Mouse (Mus musculus): ENCODE measurements around the gene Tpsab1. TPM values are rescaled to one million over a fixed set of nuclear protein-coding genes. Genes with fewer than 3 reads are reported as not detected.

Tpsab1 gene
- polyA plus RNA-seq, 1 experiment from 2014 or later = 0.75 TPM

DNA sequence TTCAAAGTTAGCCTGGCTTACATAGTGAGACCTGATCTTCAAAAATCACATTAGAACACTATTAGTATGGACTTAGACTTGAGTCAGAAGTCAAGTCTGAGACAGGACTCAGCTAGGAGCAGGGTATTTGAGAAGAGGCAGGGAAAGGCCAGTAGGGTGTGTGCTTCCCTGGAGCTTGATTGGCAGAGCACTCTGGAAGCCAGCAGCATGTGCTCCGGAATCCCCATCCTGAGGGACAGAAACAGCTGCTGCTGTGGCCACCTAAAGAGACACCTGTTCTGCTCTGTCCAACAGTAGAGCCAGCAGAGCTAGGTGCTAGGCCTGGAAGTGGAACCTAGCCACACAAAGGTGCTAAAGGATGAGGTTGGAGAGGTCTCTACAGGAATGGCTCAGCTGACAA lies 51.3 kb downstream of the Tpsab1 start:
- Histone ChIP-seq H3K36me3 (ENCODE audit: control insufficient read depth, insufficient read depth, low read length) (no peaks in the 10 kb centered on the region), H3K9ac (ENCODE audit: low read length) (no peak overlapping the region), H3K4me1 (replicated peaks; ENCODE audit: control insufficient read depth, insufficient read depth) (no peaks in the 10 kb centered on the region), H3K9me3 (ENCODE audit: control insufficient read depth, low read length) (no peaks in the 10 kb centered on the region), H3K4me3 (ENCODE audit: low read depth, low read length) (no peak overlapping the region), H3K27ac (replicated peaks) (no peak overlapping the region), H3K27me3 (ENCODE audit: control insufficient read depth, insufficient read depth, low read length) (no peaks in the 10 kb centered on the region), H3K4me2 (replicated peaks; ENCODE audit: low read depth) (no peak overlapping the region)
- ATAC-seq (ENCODE audit: low FRiP score, low TSS enrichment) = no peak
- 65% methylated on average over 1 of the region's 1 CpGs for WGBS
- TF ChIP-seq CTCF (IDR thresholded peaks at IDR 0.05; ENCODE audit: low read depth) (no peak), EP300 (optimal IDR thresholded peaks at IDR 0.05) (no peak)
- DNase-seq (ENCODE audit: low spot score) = no peak

DNA sequence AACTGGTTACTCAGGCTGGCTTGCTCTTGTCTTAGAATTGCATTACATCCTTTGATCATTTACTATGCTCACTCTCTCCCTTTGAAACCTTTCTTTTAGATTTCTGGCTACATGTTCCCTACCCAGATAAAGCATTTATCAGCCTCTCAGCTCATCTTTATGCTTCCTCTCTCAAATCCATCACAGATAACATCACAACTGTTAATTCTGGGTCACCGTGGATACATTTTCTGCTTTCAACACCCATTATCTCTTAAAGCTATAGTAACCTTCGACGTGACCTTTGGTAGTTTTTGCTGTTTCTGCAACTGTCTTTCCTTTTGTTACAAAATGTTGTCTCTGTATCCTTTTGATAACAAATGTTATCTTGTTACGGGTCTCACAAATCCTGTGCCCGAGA lies 51.9 kb downstream of the Tpsab1 start:
- H3K4me3 ChIP-seq (ENCODE audit: low read depth, low read length) = no peak overlapping the region
- no peaks in the 10 kb centered on the region for H3K9me3 ChIP-seq (ENCODE audit: control insufficient read depth, low read length)
- H3K36me3 ChIP-seq (ENCODE audit: control insufficient read depth, insufficient read depth, low read length) = no peaks in the 10 kb centered on the region
- TF ChIP-seq EP300 (optimal IDR thresholded peaks at IDR 0.05) (no peak), CTCF (IDR thresholded peaks at IDR 0.05; ENCODE audit: low read depth) (no peak)
- no peaks in the 10 kb centered on the region for H3K27me3 ChIP-seq (ENCODE audit: control insufficient read depth, insufficient read depth, low read length)
- no peak overlapping the region for H3K27ac ChIP-seq (replicated peaks)
- WGBS = 54% methylated on average over 5 of the region's 5 CpGs
- H3K4me2 ChIP-seq (replicated peaks; ENCODE audit: low read depth) = no peak overlapping the region
- DNase-seq (ENCODE audit: low spot score) (no peak), ATAC-seq (ENCODE audit: low FRiP score, low TSS enrichment) (no peak)
- no peaks in the 10 kb centered on the region for H3K4me1 ChIP-seq (replicated peaks; ENCODE audit: control insufficient read depth, insufficient read depth)
- no peak overlapping the region for H3K9ac ChIP-seq (ENCODE audit: low read length)

Other genes with a start within 250 kb of the Tpsab1 start
- 12.2 and 13.7 TPM in 2 replicates for gene Telo2, start 229.6 kb downstream of the Tpsab1 start, polyA plus RNA-seq (2015; fragmentation: Nextera tagmentation; extraction: Ambion mirVana)
- gene Ptx4, start 224.8 kb downstream of the Tpsab1 start, polyA plus RNA-seq (2015; fragmentation: Nextera tagmentation; extraction: Ambion mirVana) = 0.30 and 0.33 TPM in 2 replicates
- gene Clcn7, start 212.2 kb downstream of the Tpsab1 start, polyA plus RNA-seq (2015; fragmentation: Nextera tagmentation; extraction: Ambion mirVana) = 10.5 and 11.5 TPM in 2 replicates
- gene Ccdc154, start 183.1 kb downstream of the Tpsab1 start, polyA plus RNA-seq (2015; fragmentation: Nextera tagmentation; extraction: Ambion mirVana) = 0.80 and 0.84 TPM in 2 replicates
- gene Gm38655, start 170.1 kb downstream of the Tpsab1 start, polyA plus RNA-seq (2015; fragmentation: Nextera tagmentation; extraction: Ambion mirVana) = 5.8 and 6.0 TPM in 2 replicates
- gene BC003965, start 161.0 kb downstream of the Tpsab1 start, polyA plus RNA-seq (2015; fragmentation: Nextera tagmentation; extraction: Ambion mirVana) = 23.1 and 23.6 TPM in 2 replicates
- 3.0 and 3.1 TPM in 2 replicates for gene Unkl, start 157.2 kb downstream of the Tpsab1 start, polyA plus RNA-seq (2015; fragmentation: Nextera tagmentation; extraction: Ambion mirVana)
- 36.0 and 39.3 TPM in 2 replicates for gene Gnptg, start 105.4 kb downstream of the Tpsab1 start, polyA plus RNA-seq (2015; fragmentation: Nextera tagmentation; extraction: Ambion mirVana)
- 31.3 and 33.7 TPM in 2 replicates for gene Tsr3, start 105.4 kb downstream of the Tpsab1 start, polyA plus RNA-seq (2015; fragmentation: Nextera tagmentation; extraction: Ambion mirVana)
- 1.2 and 1.3 TPM in 2 replicates for gene Baiap3, start 89.2 kb downstream of the Tpsab1 start, polyA plus RNA-seq (2015; fragmentation: Nextera tagmentation; extraction: Ambion mirVana)
- gene Ube2i, start 70.9 kb downstream of the Tpsab1 start, polyA plus RNA-seq (2015; fragmentation: Nextera tagmentation; extraction: Ambion mirVana) = 308 and 318 TPM in 2 replicates
- 0.50 and 0.52 TPM in 2 replicates for gene Prss34, start 47.2 kb downstream of the Tpsab1 start, polyA plus RNA-seq (2015; fragmentation: Nextera tagmentation; extraction: Ambion mirVana)
- gene Prss28, start 36.9 kb downstream of the Tpsab1 start, polyA plus RNA-seq (2015; fragmentation: Nextera tagmentation; extraction: Ambion mirVana) = not detected in 2 replicates
- gene Prss29, start 26.9 kb downstream of the Tpsab1 start, polyA plus RNA-seq (2015; fragmentation: Nextera tagmentation; extraction: Ambion mirVana) = not detected in 2 replicates
- 18.1 and 18.5 TPM in 2 replicates for gene Tpsb2, start 20.7 kb upstream of the Tpsab1 start, polyA plus RNA-seq (2015; fragmentation: Nextera tagmentation; extraction: Ambion mirVana)
- 0.16 and 0.27 TPM in 2 replicates for gene Tpsg1, start 23.7 kb upstream of the Tpsab1 start, polyA plus RNA-seq (2015; fragmentation: Nextera tagmentation; extraction: Ambion mirVana)
- 1.5 and 1.7 TPM in 2 replicates for gene Cacna1h, start 88.2 kb upstream of the Tpsab1 start, polyA plus RNA-seq (2015; fragmentation: Nextera tagmentation; extraction: Ambion mirVana)
- 0.06 TPM in 1 of 2 replicates, not detected in the other for gene Tekt4, start 109.1 kb upstream of the Tpsab1 start, polyA plus RNA-seq (2015; fragmentation: Nextera tagmentation; extraction: Ambion mirVana)
- 0.06 and 0.16 TPM in 2 replicates for gene Sstr5, start 151.7 kb upstream of the Tpsab1 start, polyA plus RNA-seq (2015; fragmentation: Nextera tagmentation; extraction: Ambion mirVana)
- 1.4 and 1.6 TPM in 2 replicates for gene Sox8, start 225.1 kb upstream of the Tpsab1 start, polyA plus RNA-seq (2015; fragmentation: Nextera tagmentation; extraction: Ambion mirVana)
- gene Lmf1, start 233.5 kb upstream of the Tpsab1 start, polyA plus RNA-seq (2015; fragmentation: Nextera tagmentation; extraction: Ambion mirVana) = 16.3 and 17.7 TPM in 2 replicates

Data from stomach, postnatal 0 days (tissue).